Mouse (Mus musculus): ENCODE results near the gene Gucd1. TPM values are rescaled to one million over a fixed set of nuclear protein-coding genes. Genes with fewer than 3 reads are reported as not detected.
"Not testable (repeated sequence)": the region's sequence is repeated elsewhere in the genome, so short reads cannot be mapped to it uniquely, and the experiment has no call there.

The Gucd1 gene
- polyA plus RNA-seq, 1 experiment from 2014 or later: 24.0 TPM

DNA sequence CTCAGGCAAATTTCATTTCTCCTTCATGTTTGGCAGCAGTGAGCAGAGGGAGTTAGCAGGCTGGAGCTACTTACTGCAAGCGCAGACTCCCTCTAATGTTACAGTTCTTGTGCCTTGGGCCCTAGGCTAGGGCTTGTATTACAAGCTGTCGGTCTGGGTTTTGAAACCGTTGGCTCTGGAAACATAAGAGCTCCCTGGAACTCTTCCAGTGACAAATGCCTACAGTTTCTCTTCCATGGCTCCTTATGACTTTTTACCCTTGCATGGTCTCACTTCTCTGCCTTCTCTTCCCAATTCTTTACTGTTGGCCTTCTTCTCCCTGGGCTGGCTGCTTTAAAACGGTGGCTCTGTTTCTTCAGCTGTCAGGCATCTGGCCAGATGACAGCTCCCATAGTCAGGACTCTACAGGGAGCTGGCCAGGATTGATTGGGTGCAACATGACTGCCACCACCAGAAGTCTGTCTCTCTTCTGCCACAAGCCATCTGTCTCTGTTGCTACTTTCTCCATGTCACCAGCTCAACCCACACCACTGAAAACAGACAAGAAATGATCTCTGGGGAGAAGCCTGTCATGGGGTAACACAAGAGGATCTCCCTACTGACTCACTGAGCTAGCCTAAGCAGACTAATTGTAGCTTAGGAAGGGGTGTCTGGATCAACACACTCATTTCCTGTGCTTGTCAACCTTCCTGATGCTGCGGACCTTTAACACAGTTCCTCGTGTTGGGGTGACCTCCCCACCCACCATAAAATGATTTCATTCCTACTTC is 51.8 kb downstream of the Gucd1 start:
- Histone ChIP-seq H3K4me2 (no peak overlapping the region), H3K4me1 (replicated peaks) (no peaks in the 10 kb centered on the region; the same call in 1 of the 2 replicates), H3K27ac (no peak overlapping the region), H3K9me3 (no peaks in the 10 kb centered on the region), H3K9ac (replicated peaks) (no peak overlapping the region), H3K27me3 (no peaks in the 10 kb centered on the region), H3K36me3 (no peaks in the 10 kb centered on the region), H3K4me3 (replicated peaks) (no peak overlapping the region)
- WGBS: 40% methylated on average over 6 of the region's 6 CpGs
- ATAC-seq (ENCODE audit: insufficient number of reproducible peaks, insufficient read depth, low FRiP score, low TSS enrichment, low read depth): no peak; the same call in 1 of the 2 replicates

GRCm38 (mm10) chr10:75462728-75463127 is 55.0 kb downstream of the Gucd1 start:
- H3K36me3 ChIP-seq: no peaks in the 10 kb centered on the region
- no peak for ATAC-seq (ENCODE audit: insufficient number of reproducible peaks, insufficient read depth, low FRiP score, low TSS enrichment, low read depth)
- H3K4me1 ChIP-seq (replicated peaks): no peaks in the 10 kb centered on the region; the same call in 1 of the 2 replicates
- no peak overlapping the region for H3K9ac ChIP-seq (replicated peaks)
- 64% methylated on average over 3 of the region's 3 CpGs for WGBS
- no peak overlapping the region for H3K4me3 ChIP-seq (replicated peaks)
- H3K27me3 ChIP-seq: no peaks in the 10 kb centered on the region
- no peak overlapping the region for H3K4me2 ChIP-seq
- no peak overlapping the region for H3K27ac ChIP-seq
- H3K9me3 ChIP-seq: no peaks in the 10 kb centered on the region

DNA sequence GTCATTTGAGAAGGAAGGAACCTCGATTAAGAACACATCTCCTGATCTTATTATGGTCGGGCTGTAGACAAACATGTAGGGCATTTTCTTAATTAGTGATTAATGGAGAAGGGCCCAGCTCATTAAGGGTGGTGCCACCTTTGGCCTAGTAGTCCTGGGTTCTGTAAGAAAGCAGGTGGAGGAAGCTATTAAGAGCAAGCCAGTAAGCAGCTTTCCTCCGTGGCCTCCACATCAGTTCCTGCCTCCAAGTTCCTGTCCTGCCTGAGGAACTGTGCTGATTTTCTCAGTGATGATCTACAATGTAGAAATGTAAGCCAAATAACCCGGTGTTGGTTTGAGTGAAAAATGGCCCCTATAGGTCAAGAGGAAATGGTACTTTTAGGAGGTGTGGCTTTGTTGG is 59.4 kb downstream of the Gucd1 start:
- Histone ChIP-seq H3K4me1 (replicated peaks) (no peaks in the 10 kb centered on the region), H3K36me3 (no peaks in the 10 kb centered on the region), H3K27ac (no peak overlapping the region), H3K27me3 (no peaks in the 10 kb centered on the region), H3K9ac (replicated peaks) (no peak overlapping the region), H3K9me3 (no peaks in the 10 kb centered on the region), H3K4me3 (replicated peaks) (no peak overlapping the region), H3K4me2 (no peak overlapping the region)
- no peak for ATAC-seq (ENCODE audit: insufficient number of reproducible peaks, insufficient read depth, low FRiP score, low TSS enrichment, low read depth)
- WGBS: 80% methylated on average over 4 of the region's 4 CpGs

DNA sequence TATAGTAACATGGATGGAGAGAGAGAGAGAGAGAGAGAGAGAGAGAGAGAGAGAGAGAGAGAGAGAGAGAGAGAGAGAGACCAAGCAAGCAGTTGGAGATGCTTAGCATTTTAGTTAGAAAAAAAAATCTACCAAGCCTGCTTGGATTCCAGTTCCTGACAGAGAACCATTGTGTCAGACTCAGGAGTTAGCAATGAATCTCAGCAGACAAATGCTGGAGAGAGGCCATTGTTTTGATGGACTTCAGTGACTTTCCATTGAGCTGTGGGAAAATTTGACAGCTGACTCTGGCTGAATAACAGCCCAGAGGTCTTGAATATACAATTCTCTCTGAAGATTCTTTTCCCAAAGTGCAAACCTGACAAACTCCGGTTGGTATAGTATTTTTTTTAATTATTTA is 59.9 kb downstream of the Gucd1 start:
- no peaks in the 10 kb centered on the region for H3K4me1 ChIP-seq (replicated peaks)
- no peak overlapping the region for H3K4me2 ChIP-seq
- WGBS: 86% methylated on average over 1 of the region's 1 CpGs
- no peak for ATAC-seq (ENCODE audit: insufficient number of reproducible peaks, insufficient read depth, low FRiP score, low TSS enrichment, low read depth)
- no peaks in the 10 kb centered on the region for H3K9me3 ChIP-seq
- no peak overlapping the region for H3K27ac ChIP-seq
- H3K9ac ChIP-seq (replicated peaks): no peak overlapping the region
- H3K4me3 ChIP-seq (replicated peaks): no peak overlapping the region
- no peaks in the 10 kb centered on the region for H3K27me3 ChIP-seq
- H3K36me3 ChIP-seq: no peaks in the 10 kb centered on the region

DNA sequence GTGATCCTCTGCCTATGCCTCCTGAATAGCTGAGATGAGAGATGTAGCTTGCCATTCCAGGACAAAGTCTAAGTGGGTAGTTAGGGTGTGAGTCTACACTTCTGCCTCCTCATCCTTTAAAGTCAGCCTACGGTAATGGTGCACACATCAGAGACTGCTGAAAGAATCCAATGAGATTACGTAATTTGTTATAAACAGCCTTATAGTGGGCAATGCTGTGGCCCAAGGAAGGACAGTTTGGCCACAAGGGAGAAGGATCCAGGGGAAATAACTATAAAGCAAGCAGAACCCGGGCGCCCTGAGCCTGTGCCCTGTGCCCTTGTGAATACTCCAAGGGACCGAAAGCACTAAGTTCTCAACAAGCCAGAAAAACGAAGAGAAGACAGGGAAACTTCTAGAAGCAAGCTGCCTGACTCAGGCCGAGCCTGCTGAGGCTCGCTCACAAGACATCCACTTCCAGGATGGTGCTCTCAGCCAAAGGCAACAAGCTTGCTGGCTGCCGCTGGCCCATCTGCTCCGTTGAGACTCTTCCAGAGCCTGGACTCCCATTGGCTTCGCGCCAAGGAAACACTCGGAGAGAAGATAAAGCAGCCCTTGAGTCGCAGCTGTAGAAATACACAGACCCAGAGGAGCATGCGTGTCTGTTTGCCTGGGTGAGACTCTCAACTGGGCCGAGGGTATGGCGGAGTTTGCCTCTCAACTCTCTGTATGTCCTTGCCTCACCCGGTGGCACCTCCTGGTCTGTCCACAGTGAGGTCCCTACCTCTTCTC is 61.5 kb downstream of the Gucd1 start:
- not testable (repeated sequence) for H3K4me1 ChIP-seq (replicated peaks); H3K9ac ChIP-seq (replicated peaks); H3K4me2 ChIP-seq; H3K4me3 ChIP-seq (replicated peaks); H3K27me3 ChIP-seq; H3K27ac ChIP-seq; H3K9me3 ChIP-seq; H3K36me3 ChIP-seq; ATAC-seq (ENCODE audit: insufficient number of reproducible peaks, insufficient read depth, low FRiP score, low TSS enrichment, low read depth)
- 87% methylated on average over 12 of the region's 18 CpGs for WGBS

GRCm38 (mm10) chr10:75451036-75451786 is 66.6 kb downstream of the Gucd1 start:
- H3K36me3 ChIP-seq: no peaks in the 10 kb centered on the region
- no peak overlapping the region for H3K27ac ChIP-seq
- no peak for ATAC-seq (ENCODE audit: insufficient number of reproducible peaks, insufficient read depth, low FRiP score, low TSS enrichment, low read depth)

GRCm38 (mm10) chr10:75450331-75450730 is 67.4 kb downstream of the Gucd1 start:
- H3K9ac ChIP-seq (replicated peaks): no peak overlapping the region
- no peak overlapping the region for H3K4me2 ChIP-seq
- H3K36me3 ChIP-seq: no peaks in the 10 kb centered on the region
- H3K9me3 ChIP-seq: no peaks in the 10 kb centered on the region
- no peak overlapping the region for H3K4me3 ChIP-seq (replicated peaks)
- ATAC-seq (ENCODE audit: insufficient number of reproducible peaks, insufficient read depth, low FRiP score, low TSS enrichment, low read depth): no peak
- 89% methylated on average over 8 of the region's 8 CpGs for WGBS
- peaks cover 10% of the 10 kb centered on the region for H3K4me1 ChIP-seq (replicated peaks)
- no peaks in the 10 kb centered on the region for H3K27me3 ChIP-seq
- H3K27ac ChIP-seq: no peak overlapping the region

More at GRCm38 (mm10) chr10:75451036-75451786, 66.6 kb downstream of the Gucd1 start:
- 68% methylated on average over 10 of the region's 10 CpGs for WGBS
- Histone ChIP-seq H3K4me1 (replicated peaks) (peaks cover 10% of the 10 kb centered on the region), H3K4me3 (replicated peaks) (no peak overlapping the region), H3K9me3 (no peaks in the 10 kb centered on the region), H3K4me2 (no peak overlapping the region), H3K27me3 (no peaks in the 10 kb centered on the region), H3K9ac (replicated peaks) (no peak overlapping the region)

GRCm38 (mm10) chr10:75448806-75449420 is 68.9 kb downstream of the Gucd1 start:
- H3K9me3 ChIP-seq: no peaks in the 10 kb centered on the region
- H3K27me3 ChIP-seq: no peaks in the 10 kb centered on the region
- H3K4me3 ChIP-seq (replicated peaks): no peak overlapping the region
- WGBS: 76% methylated on average over 6 of the region's 6 CpGs
- H3K4me1 ChIP-seq (replicated peaks): peaks cover 19% of the 10 kb centered on the region
- no peaks in the 10 kb centered on the region for H3K36me3 ChIP-seq
- no peak for ATAC-seq (ENCODE audit: insufficient number of reproducible peaks, insufficient read depth, low FRiP score, low TSS enrichment, low read depth)
- H3K27ac ChIP-seq: no peak overlapping the region
- no peak overlapping the region for H3K9ac ChIP-seq (replicated peaks)
- H3K4me2 ChIP-seq: no peak overlapping the region

- no peak overlapping the region for H3K4me2 ChIP-seq
- no peak for ATAC-seq (ENCODE audit: insufficient number of reproducible peaks, insufficient read depth, low FRiP score, low TSS enrichment, low read depth)
- H3K27me3 ChIP-seq: no peaks in the 10 kb centered on the region
- WGBS: 77% methylated on average over 11 of the region's 11 CpGs
- H3K9ac ChIP-seq (replicated peaks): no peak overlapping the region
- peaks cover 19% of the 10 kb centered on the region for H3K4me1 ChIP-seq (replicated peaks)
- no peaks in the 10 kb centered on the region for H3K36me3 ChIP-seq
- H3K9me3 ChIP-seq: no peaks in the 10 kb centered on the region
- no peak overlapping the region for H3K27ac ChIP-seq
- no peak overlapping the region for H3K4me3 ChIP-seq (replicated peaks)
These were observed 70.3 kb downstream of the Gucd1 start for GRCm38 (mm10) chr10:75447489-75447888.

DNA sequence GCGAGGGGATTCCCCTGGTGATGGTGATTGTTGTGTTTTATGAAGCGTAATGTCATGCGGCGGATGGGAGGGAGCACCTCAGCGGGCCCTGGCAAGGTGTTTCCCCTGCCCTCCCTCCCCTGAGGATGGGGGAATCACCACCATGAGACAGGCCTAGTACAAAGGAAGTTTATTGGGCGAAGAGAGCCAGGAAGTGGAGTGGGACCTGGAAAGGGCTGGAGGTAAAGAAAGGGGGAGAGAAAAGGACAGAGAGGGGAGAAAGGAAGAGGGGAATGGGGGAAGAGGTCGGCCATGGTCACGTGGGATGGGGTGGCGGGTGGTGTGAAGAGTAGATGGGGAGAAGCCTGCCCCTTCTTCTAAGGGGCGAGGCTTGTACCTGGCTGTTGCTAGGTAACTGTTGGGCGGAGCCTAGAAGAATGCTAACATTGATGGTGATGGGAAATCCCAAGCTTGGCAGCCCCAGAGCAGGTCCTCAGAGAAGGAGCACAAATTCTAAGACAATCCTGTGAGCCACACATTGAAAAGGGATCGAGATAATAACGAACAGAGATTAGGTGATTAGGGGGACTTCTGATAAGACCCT is 71.2 kb downstream of the Gucd1 start:
- Histone ChIP-seq H3K27ac (no peak overlapping the region), H3K4me3 (replicated peaks) (no peak overlapping the region), H3K9ac (replicated peaks) (no peak overlapping the region), H3K4me1 (replicated peaks) (peaks cover 16% of the 10 kb centered on the region), H3K4me2 (no peak overlapping the region), H3K9me3 (no peaks in the 10 kb centered on the region), H3K27me3 (no peaks in the 10 kb centered on the region), H3K36me3 (no peaks in the 10 kb centered on the region)
- ATAC-seq (ENCODE audit: insufficient number of reproducible peaks, insufficient read depth, low FRiP score, low TSS enrichment, low read depth): no peak
- WGBS: 78% methylated on average over 13 of the region's 13 CpGs

All from limb, embryonic 12.5 days (tissue).